Mouse (Mus musculus) lung, postnatal 36 days (tissue): ENCODE results near the gene Greb1.

Experiments
- DNase-seq: peaks from one replicate; pipeline ENCODE4 v3.0.0; 2022; ENCODE audit warnings: mixed read lengths

Greb1 gene

GRCm38 (mm10) chr12:16630152-16630865 is 170.4 kb downstream of the Greb1 start:
- peak; percentile 73 for DNase-seq
